Mouse (Mus musculus): ENCODE data around the gene Fkbp10. TPM values are rescaled to one million over a fixed set of nuclear protein-coding genes. Genes with fewer than 3 reads are reported as not detected.

Fkbp10 gene
- polyA plus RNA-seq, 1 experiment from 2014 or later = 146 TPM

DNA sequence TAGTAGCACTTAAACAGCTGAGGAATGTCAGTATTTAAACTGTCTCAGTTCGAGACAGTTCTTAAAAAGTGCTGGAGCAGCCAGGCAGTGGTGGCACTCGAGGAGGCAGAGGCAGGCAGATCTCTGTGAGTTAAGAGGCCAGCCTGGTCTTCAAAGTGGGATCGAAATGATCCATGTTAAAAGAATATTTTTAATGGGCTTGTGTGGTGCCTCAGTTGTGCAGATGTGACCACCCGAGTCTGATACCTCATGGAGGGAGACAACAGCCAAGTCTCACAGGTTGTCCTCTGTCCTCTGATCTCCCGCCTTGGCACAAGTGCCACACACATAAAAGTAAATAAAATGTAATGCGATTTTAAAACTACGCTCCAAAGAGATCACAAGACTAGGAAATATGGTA, 17.0 kb upstream of the Fkbp10 start:
- H3K4me2 ChIP-seq = peak overlapping the region; percentile 78; the same call in 1 of the 2 replicates
- H3K27ac ChIP-seq (ENCODE audit: low read depth) = peak overlapping the region; percentile 46; the same call in 1 of the 2 replicates
- H3K4me1 ChIP-seq (ENCODE audit: insufficient read depth) = peaks cover 29% of the 10 kb centered on the region; the same call in 1 of the 2 replicates
- no peak for TF ChIP-seq CTCF (IDR thresholded peaks at IDR 0.05; ENCODE audit: low read depth)
- DNase-seq (no peak), ATAC-seq (ENCODE audit: insufficient read depth) (no peak)
- H3K27me3 ChIP-seq (ENCODE audit: insufficient read depth, low read length) = no peaks in the 10 kb centered on the region
- 85% methylated on average over 7 of the region's 7 CpGs for WGBS
- H3K9ac ChIP-seq = no peak overlapping the region
- H3K36me3 ChIP-seq (ENCODE audit: insufficient read depth) = no peaks in the 10 kb centered on the region
- no peaks in the 10 kb centered on the region for H3K9me3 ChIP-seq (ENCODE audit: low read depth, low read length)
- H3K4me3 ChIP-seq (ENCODE audit: low read depth, low read length) = no peak overlapping the region

DNA sequence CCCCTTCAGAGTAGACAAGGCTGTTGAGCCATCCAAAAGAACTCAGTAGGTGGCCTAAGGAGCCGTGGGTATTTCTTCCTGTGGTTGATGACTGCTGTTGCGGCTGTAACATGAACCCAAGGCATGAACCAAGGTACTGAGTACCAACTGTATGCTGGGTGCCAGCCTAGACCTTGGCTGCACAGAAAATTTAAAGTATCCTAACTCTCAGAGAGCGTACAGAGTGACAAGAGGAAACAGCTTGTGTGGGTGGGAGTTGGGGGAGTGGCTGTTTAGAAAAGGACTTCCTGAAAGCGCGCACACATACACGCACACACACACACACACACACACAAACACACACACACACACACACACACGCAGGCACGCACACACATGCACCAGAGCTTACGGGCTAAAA, 16.2 kb upstream of the Fkbp10 start:
- no peak overlapping the region for H3K27ac ChIP-seq (ENCODE audit: low read depth)
- H3K9me3 ChIP-seq (ENCODE audit: low read depth, low read length) = no peaks in the 10 kb centered on the region
- H3K9ac ChIP-seq = no peak overlapping the region
- DNase-seq (peak; percentile 43), ATAC-seq (ENCODE audit: insufficient read depth) (no peak)
- H3K4me1 ChIP-seq (ENCODE audit: insufficient read depth) = peaks cover 29% of the 10 kb centered on the region; the same call in 1 of the 2 replicates
- no peak for TF ChIP-seq CTCF (IDR thresholded peaks at IDR 0.05; ENCODE audit: low read depth)
- no peak overlapping the region for H3K4me3 ChIP-seq (ENCODE audit: low read depth, low read length)
- 60% methylated on average over 9 of the region's 9 CpGs for WGBS
- no peaks in the 10 kb centered on the region for H3K27me3 ChIP-seq (ENCODE audit: insufficient read depth, low read length)
- H3K36me3 ChIP-seq (ENCODE audit: insufficient read depth) = no peaks in the 10 kb centered on the region
- no peak overlapping the region for H3K4me2 ChIP-seq

DNA sequence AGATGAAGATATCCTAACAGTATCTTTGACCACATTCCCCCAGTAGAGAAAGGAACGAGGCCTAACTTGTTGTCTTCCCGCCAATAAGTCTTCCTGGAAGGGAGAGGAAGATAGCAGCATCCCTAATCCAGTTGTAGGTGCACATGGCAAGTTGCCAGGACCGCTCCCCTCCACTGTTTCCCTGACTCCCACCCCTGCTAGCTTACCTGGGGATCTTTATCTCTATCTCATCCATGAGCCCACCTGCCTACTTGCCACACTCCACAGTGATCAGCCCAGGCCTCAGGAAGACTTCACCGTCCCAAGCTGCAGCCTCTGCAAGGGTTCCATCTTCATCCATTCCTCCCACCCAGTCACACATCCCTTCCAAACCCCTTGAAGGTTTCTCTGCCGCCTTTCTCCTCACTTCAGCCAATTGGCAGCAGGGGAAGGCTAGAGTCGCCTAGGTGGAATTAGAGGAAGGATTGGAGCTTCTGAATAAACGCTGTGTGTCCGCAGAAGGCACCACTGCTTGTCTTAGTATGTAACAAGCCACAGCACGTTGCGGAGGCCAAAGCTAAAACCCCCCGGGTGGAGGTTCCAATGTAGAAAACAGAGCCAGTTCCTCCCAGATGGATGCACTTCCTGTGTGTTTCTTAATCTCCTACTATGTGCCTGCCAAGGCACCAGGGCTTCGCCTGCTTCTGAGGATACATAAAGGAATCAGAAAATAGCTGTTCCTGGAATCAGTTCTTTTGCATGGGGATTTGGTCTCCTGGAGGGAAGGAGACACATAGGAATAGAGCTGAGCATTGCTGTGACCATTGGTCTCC, 15.6 kb upstream of the Fkbp10 start:
- Histone ChIP-seq H3K27me3 (ENCODE audit: insufficient read depth, low read length) (no peaks in the 10 kb centered on the region), H3K36me3 (ENCODE audit: insufficient read depth) (no peaks in the 10 kb centered on the region), H3K4me2 (no peak overlapping the region), H3K4me3 (ENCODE audit: low read depth, low read length) (no peak overlapping the region), H3K27ac (ENCODE audit: low read depth) (no peak overlapping the region), H3K4me1 (ENCODE audit: insufficient read depth) (peaks cover 31% of the 10 kb centered on the region; the same call in 1 of the 2 replicates), H3K9me3 (ENCODE audit: low read depth, low read length) (no peaks in the 10 kb centered on the region), H3K9ac (no peak overlapping the region)
- no peak for DNase-seq
- no peak for ATAC-seq (ENCODE audit: insufficient read depth)
- TF ChIP-seq CTCF (IDR thresholded peaks at IDR 0.05; ENCODE audit: low read depth) = no peak
- 68% methylated on average over 12 of the region's 12 CpGs for WGBS

DNA sequence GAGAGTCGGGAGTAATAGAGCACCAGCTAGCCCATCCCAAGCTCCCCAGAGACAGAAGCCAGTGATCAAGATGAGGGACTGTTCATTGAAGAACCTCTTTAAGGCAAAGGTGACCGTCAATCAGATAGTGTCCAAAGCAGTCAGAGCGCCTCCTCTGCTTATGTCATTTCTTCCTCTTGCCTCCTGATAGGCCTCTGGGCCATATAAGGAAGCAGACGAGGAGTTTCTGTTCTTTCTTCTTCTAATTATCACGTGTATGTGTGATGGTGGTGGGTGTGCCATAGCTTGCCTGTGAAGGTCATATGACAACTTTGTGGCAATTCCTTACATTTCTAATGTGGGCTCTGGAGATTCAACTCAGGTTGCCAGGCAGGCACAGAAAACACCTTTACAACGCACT, 14.7 kb upstream of the Fkbp10 start:
- ATAC-seq (ENCODE audit: insufficient read depth) (no peak), DNase-seq (no peak)
- Histone ChIP-seq H3K27ac (ENCODE audit: low read depth) (no peak overlapping the region), H3K9ac (no peak overlapping the region), H3K36me3 (ENCODE audit: insufficient read depth) (no peaks in the 10 kb centered on the region), H3K27me3 (ENCODE audit: insufficient read depth, low read length) (no peaks in the 10 kb centered on the region), H3K9me3 (ENCODE audit: low read depth, low read length) (no peaks in the 10 kb centered on the region), H3K4me3 (ENCODE audit: low read depth, low read length) (no peak overlapping the region), H3K4me2 (no peak overlapping the region), H3K4me1 (ENCODE audit: insufficient read depth) (peaks cover 25% of the 10 kb centered on the region; the same call in 1 of the 2 replicates)
- WGBS = 74% methylated on average over 6 of the region's 6 CpGs
- no peak for TF ChIP-seq CTCF (IDR thresholded peaks at IDR 0.05; ENCODE audit: low read depth)

DNA sequence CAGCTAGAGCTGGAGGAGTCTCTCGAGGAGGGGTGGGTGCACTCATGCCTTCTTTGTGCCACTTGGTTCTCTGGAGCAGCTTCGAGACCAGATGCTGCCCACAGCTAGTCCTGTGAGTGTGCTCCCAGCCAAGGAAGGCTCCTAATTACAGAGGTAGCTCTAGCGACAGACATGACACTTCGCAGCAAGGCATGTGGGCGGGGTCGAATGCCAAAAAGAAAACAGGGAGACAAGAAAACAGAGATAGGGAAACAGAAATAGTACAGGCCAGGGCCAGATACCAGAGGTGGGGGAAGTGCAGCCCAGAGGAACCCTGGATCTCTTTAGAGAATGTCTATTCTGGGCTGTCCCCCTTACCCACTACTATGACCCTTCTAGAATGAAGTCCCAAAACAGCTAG, 13.3 kb upstream of the Fkbp10 start:
- no peaks in the 10 kb centered on the region for H3K9me3 ChIP-seq (ENCODE audit: low read depth, low read length)
- ATAC-seq (ENCODE audit: insufficient read depth) = no peak
- DNase-seq = no peak
- TF ChIP-seq CTCF (IDR thresholded peaks at IDR 0.05; ENCODE audit: low read depth) = no peak
- H3K4me2 ChIP-seq = no peak overlapping the region
- H3K27me3 ChIP-seq (ENCODE audit: insufficient read depth, low read length) = no peaks in the 10 kb centered on the region
- H3K36me3 ChIP-seq (ENCODE audit: insufficient read depth) = 0 out of 2 replicates have a peak, but pooled peaks cover 4% of the 10 kb centered on the region
- no peak overlapping the region for H3K9ac ChIP-seq
- 18% methylated on average over 6 of the region's 6 CpGs for WGBS
- H3K27ac ChIP-seq (ENCODE audit: low read depth) = peak overlapping the region; percentile 38
- peaks cover 22% of the 10 kb centered on the region; the same call in 1 of the 2 replicates for H3K4me1 ChIP-seq (ENCODE audit: insufficient read depth)
- no peak overlapping the region for H3K4me3 ChIP-seq (ENCODE audit: low read depth, low read length)

DNA sequence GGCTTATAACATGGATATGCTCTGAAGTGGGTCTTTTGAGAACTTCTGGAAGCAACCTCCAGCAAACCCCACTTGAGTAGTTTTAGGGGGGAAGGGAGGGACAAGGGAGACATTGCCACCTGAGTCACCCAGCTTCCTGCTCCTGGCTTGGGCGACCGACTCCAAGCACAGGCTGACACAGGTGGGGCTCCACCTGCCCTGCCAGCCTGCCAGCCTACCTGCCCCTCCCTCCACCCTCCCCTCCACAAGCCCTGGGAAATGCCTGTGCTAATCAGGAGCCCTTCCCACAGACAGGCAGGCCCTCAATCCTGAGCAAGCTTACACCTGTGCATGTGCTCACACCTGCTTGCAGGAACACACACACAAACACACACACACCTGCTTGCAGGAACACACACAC, 12.8 kb upstream of the Fkbp10 start:
- no peaks in the 10 kb centered on the region for H3K9me3 ChIP-seq (ENCODE audit: low read depth, low read length)
- H3K4me1 ChIP-seq (ENCODE audit: insufficient read depth) = peaks cover 22% of the 10 kb centered on the region; the same call in 1 of the 2 replicates
- 0 out of 2 replicates have a peak, but pooled peaks cover 6% of the 10 kb centered on the region for H3K36me3 ChIP-seq (ENCODE audit: insufficient read depth)
- WGBS = 43% methylated on average over 2 of the region's 2 CpGs
- DNase-seq = peak; percentile 29
- no peak overlapping the region for H3K4me2 ChIP-seq
- ATAC-seq (ENCODE audit: insufficient read depth) = no peak
- H3K27ac ChIP-seq (ENCODE audit: low read depth) = peak overlapping the region; percentile 61
- no peak overlapping the region for H3K4me3 ChIP-seq (ENCODE audit: low read depth, low read length)
- H3K9ac ChIP-seq = no peak overlapping the region
- no peaks in the 10 kb centered on the region for H3K27me3 ChIP-seq (ENCODE audit: insufficient read depth, low read length)
- TF ChIP-seq CTCF (IDR thresholded peaks at IDR 0.05; ENCODE audit: low read depth) = no peak

DNA sequence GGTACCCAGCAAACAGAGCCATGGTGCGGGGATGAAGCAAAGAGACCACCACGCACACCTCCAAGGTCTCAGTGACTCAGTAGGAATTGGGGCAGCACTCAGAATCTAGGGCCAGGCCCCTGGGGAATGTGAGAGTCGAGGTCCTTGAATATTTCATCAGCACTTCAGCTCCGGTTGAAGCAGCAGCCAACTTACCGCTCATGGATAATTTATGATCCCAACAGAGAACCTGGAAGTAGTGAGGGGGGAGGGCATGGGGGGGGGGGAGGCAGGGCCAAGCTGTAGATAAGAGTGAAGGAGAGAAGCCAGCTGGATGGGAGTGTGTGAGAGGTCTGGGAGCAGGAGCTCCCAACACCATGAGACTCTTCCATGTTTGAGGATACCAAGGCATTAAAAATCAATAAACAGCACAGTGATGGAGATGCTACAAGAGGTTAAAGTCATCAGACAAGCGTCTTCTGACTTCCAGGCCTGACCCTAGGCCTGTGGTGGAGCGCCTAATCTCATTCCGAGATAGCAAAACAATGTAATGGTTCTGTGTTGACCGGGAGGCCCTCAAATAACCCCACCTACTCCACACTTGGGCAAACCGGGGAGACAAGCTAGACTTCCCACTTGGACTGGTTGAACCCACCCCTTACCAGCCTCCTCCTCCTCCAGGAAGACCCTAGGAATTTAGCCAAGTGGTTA, 11.9 kb upstream of the Fkbp10 start:
- no peak for TF ChIP-seq CTCF (IDR thresholded peaks at IDR 0.05; ENCODE audit: low read depth)
- Histone ChIP-seq H3K9me3 (ENCODE audit: low read depth, low read length) (no peaks in the 10 kb centered on the region), H3K4me2 (no peak overlapping the region), H3K27me3 (ENCODE audit: insufficient read depth, low read length) (no peaks in the 10 kb centered on the region), H3K4me3 (ENCODE audit: low read depth, low read length) (no peak overlapping the region), H3K4me1 (ENCODE audit: insufficient read depth) (peaks cover 22% of the 10 kb centered on the region; the same call in 1 of the 2 replicates), H3K36me3 (ENCODE audit: insufficient read depth) (peaks cover 12% of the 10 kb centered on the region), H3K9ac (no peak overlapping the region), H3K27ac (ENCODE audit: low read depth) (peak overlapping the region; percentile 61)
- DNase-seq (peak; percentile 39), ATAC-seq (ENCODE audit: insufficient read depth) (peak; percentile 29; the same call in 1 of the 2 replicates)
- 19% methylated on average over 10 of the region's 10 CpGs for WGBS

All from lung, embryonic 14.5 days (tissue).